Mouse (Mus musculus): Measurements from ENCODE around the gene Iqschfp. TPM values are rescaled to one million over a fixed set of nuclear protein-coding genes. Genes with fewer than 3 reads are reported as not detected.

The Iqschfp gene
- polyA plus RNA-seq, 1 experiment from 2014 or later: 7.6 TPM

GRCm38 (mm10) chr3:68604467-68604866 is 712.4 kb downstream of the Iqschfp start:
- DNase-seq: no peak
- H3K36me3 ChIP-seq (ENCODE audit: control insufficient read depth, insufficient read depth, low read length): 0 out of 2 replicates have a peak, but pooled peaks cover 7% of the 10 kb centered on the region
- peak overlapping the region; percentile 13; the same call in 1 of the 2 replicates for H3K4me2 ChIP-seq (ENCODE audit: low read length)
- 51% methylated on average over 10 of the region's 10 CpGs for WGBS
- H3K27ac ChIP-seq (replicated peaks; ENCODE audit: low read depth, low read length): peak overlapping the region; percentile 42; the same call in 1 of the 2 replicates
- H3K9ac ChIP-seq (replicated peaks; ENCODE audit: low read length): no peak overlapping the region
- no peak overlapping the region for H3K4me3 ChIP-seq (replicated peaks; ENCODE audit: low read depth, low read length)
- ATAC-seq (ENCODE audit: low FRiP score, low TSS enrichment): no peak
- no peaks in the 10 kb centered on the region for H3K9me3 ChIP-seq (ENCODE audit: control insufficient read depth, low read length)
- peaks cover 16% of the 10 kb centered on the region for H3K4me1 ChIP-seq (ENCODE audit: control insufficient read depth, insufficient read depth, low read length)
- no peaks in the 10 kb centered on the region for H3K27me3 ChIP-seq (ENCODE audit: control insufficient read depth, insufficient read depth, low read length)

GRCm38 (mm10) chr3:68604962-68605361 is 712.9 kb downstream of the Iqschfp start:
- Histone ChIP-seq H3K4me2 (ENCODE audit: low read length) (peak overlapping the region; percentile 13; the same call in 1 of the 2 replicates), H3K9ac (replicated peaks; ENCODE audit: low read length) (no peak overlapping the region), H3K4me3 (replicated peaks; ENCODE audit: low read depth, low read length) (no peak overlapping the region), H3K36me3 (ENCODE audit: control insufficient read depth, insufficient read depth, low read length) (0 out of 2 replicates have a peak, but pooled peaks cover 7% of the 10 kb centered on the region), H3K27ac (replicated peaks; ENCODE audit: low read depth, low read length) (peak overlapping the region; percentile 42; the same call in 1 of the 2 replicates), H3K4me1 (ENCODE audit: control insufficient read depth, insufficient read depth, low read length) (peaks cover 16% of the 10 kb centered on the region), H3K9me3 (ENCODE audit: control insufficient read depth, low read length) (no peaks in the 10 kb centered on the region), H3K27me3 (ENCODE audit: control insufficient read depth, insufficient read depth, low read length) (no peaks in the 10 kb centered on the region)
- WGBS: 45% methylated on average over 10 of the region's 10 CpGs
- DNase-seq (peak; percentile 66), ATAC-seq (ENCODE audit: low FRiP score, low TSS enrichment) (peak; percentile 65)

- H3K27me3 ChIP-seq (ENCODE audit: control insufficient read depth, insufficient read depth, low read length): no peaks in the 10 kb centered on the region
- H3K36me3 ChIP-seq (ENCODE audit: control insufficient read depth, insufficient read depth, low read length): 0 out of 2 replicates have a peak, but pooled peaks cover 7% of the 10 kb centered on the region
- 68% methylated on average over 7 of the region's 7 CpGs for WGBS
- H3K4me1 ChIP-seq (ENCODE audit: control insufficient read depth, insufficient read depth, low read length): peaks cover 16% of the 10 kb centered on the region
- no peak for DNase-seq
- no peak for ATAC-seq (ENCODE audit: low FRiP score, low TSS enrichment)
- peak overlapping the region; percentile 32; the same call in 1 of the 2 replicates for H3K27ac ChIP-seq (replicated peaks; ENCODE audit: low read depth, low read length)
- no peak overlapping the region for H3K9ac ChIP-seq (replicated peaks; ENCODE audit: low read length)
- no peaks in the 10 kb centered on the region for H3K9me3 ChIP-seq (ENCODE audit: control insufficient read depth, low read length)
- no peak overlapping the region for H3K4me3 ChIP-seq (replicated peaks; ENCODE audit: low read depth, low read length)
- H3K4me2 ChIP-seq (ENCODE audit: low read length): no peak overlapping the region
These were observed 714.0 kb downstream of the Iqschfp start for GRCm38 (mm10) chr3:68605942-68606603.

- DNase-seq (no peak), ATAC-seq (ENCODE audit: low FRiP score, low TSS enrichment) (no peak)
- Histone ChIP-seq H3K9me3 (ENCODE audit: control insufficient read depth, low read length) (no peaks in the 10 kb centered on the region), H3K27me3 (ENCODE audit: control insufficient read depth, insufficient read depth, low read length) (no peaks in the 10 kb centered on the region), H3K36me3 (ENCODE audit: control insufficient read depth, insufficient read depth, low read length) (0 out of 2 replicates have a peak, but pooled peaks cover 7% of the 10 kb centered on the region), H3K9ac (replicated peaks; ENCODE audit: low read length) (no peak overlapping the region), H3K4me3 (replicated peaks; ENCODE audit: low read depth, low read length) (no peak overlapping the region), H3K27ac (replicated peaks; ENCODE audit: low read depth, low read length) (no peak overlapping the region), H3K4me1 (ENCODE audit: control insufficient read depth, insufficient read depth, low read length) (peaks cover 16% of the 10 kb centered on the region), H3K4me2 (ENCODE audit: low read length) (no peak overlapping the region)
- WGBS: 94% methylated on average over 8 of the region's 8 CpGs
These were observed 714.7 kb downstream of the Iqschfp start for GRCm38 (mm10) chr3:68606730-68607129.

- Histone ChIP-seq H3K36me3 (ENCODE audit: control insufficient read depth, insufficient read depth, low read length) (0 out of 2 replicates have a peak, but pooled peaks cover 7% of the 10 kb centered on the region), H3K27me3 (ENCODE audit: control insufficient read depth, insufficient read depth, low read length) (no peaks in the 10 kb centered on the region), H3K4me1 (ENCODE audit: control insufficient read depth, insufficient read depth, low read length) (peaks cover 16% of the 10 kb centered on the region), H3K27ac (replicated peaks; ENCODE audit: low read depth, low read length) (no peak overlapping the region), H3K9ac (replicated peaks; ENCODE audit: low read length) (no peak overlapping the region), H3K4me2 (ENCODE audit: low read length) (no peak overlapping the region), H3K4me3 (replicated peaks; ENCODE audit: low read depth, low read length) (no peak overlapping the region), H3K9me3 (ENCODE audit: control insufficient read depth, low read length) (no peaks in the 10 kb centered on the region)
- 93% methylated on average over 8 of the region's 8 CpGs for WGBS
- DNase-seq (no peak), ATAC-seq (ENCODE audit: low FRiP score, low TSS enrichment) (no peak)
These were observed 715.3 kb downstream of the Iqschfp start for GRCm38 (mm10) chr3:68607336-68607735.

- ATAC-seq (ENCODE audit: low FRiP score, low TSS enrichment) (no peak), DNase-seq (no peak)
- H3K4me1 ChIP-seq (ENCODE audit: control insufficient read depth, insufficient read depth, low read length): peaks cover 18% of the 10 kb centered on the region
- H3K27ac ChIP-seq (replicated peaks; ENCODE audit: low read depth, low read length): no peak overlapping the region
- H3K4me3 ChIP-seq (replicated peaks; ENCODE audit: low read depth, low read length): no peak overlapping the region
- no peak overlapping the region for H3K4me2 ChIP-seq (ENCODE audit: low read length)
- no peak overlapping the region for H3K9ac ChIP-seq (replicated peaks; ENCODE audit: low read length)
- no peaks in the 10 kb centered on the region for H3K9me3 ChIP-seq (ENCODE audit: control insufficient read depth, low read length)
- no peaks in the 10 kb centered on the region for H3K27me3 ChIP-seq (ENCODE audit: control insufficient read depth, insufficient read depth, low read length)
- 0 out of 2 replicates have a peak, but pooled peaks cover 7% of the 10 kb centered on the region for H3K36me3 ChIP-seq (ENCODE audit: control insufficient read depth, insufficient read depth, low read length)
- WGBS: 80% methylated on average over 19 of the region's 19 CpGs
These were observed 716.9 kb downstream of the Iqschfp start for GRCm38 (mm10) chr3:68608848-68609497.

GRCm38 (mm10) chr3:68610011-68610410 is 718.0 kb downstream of the Iqschfp start:
- H3K27ac ChIP-seq (replicated peaks; ENCODE audit: low read depth, low read length): no peak overlapping the region
- no peak for ATAC-seq (ENCODE audit: low FRiP score, low TSS enrichment)
- H3K4me2 ChIP-seq (ENCODE audit: low read length): no peak overlapping the region
- H3K9ac ChIP-seq (replicated peaks; ENCODE audit: low read length): no peak overlapping the region
- 86% methylated on average over 6 of the region's 6 CpGs for WGBS
- H3K9me3 ChIP-seq (ENCODE audit: control insufficient read depth, low read length): no peaks in the 10 kb centered on the region
- H3K27me3 ChIP-seq (ENCODE audit: control insufficient read depth, insufficient read depth, low read length): no peaks in the 10 kb centered on the region
- H3K36me3 ChIP-seq (ENCODE audit: control insufficient read depth, insufficient read depth, low read length): 0 out of 2 replicates have a peak, but pooled peaks cover 7% of the 10 kb centered on the region
- no peak for DNase-seq
- H3K4me3 ChIP-seq (replicated peaks; ENCODE audit: low read depth, low read length): no peak overlapping the region
- peaks cover 13% of the 10 kb centered on the region for H3K4me1 ChIP-seq (ENCODE audit: control insufficient read depth, insufficient read depth, low read length)

- H3K36me3 ChIP-seq (ENCODE audit: control insufficient read depth, insufficient read depth, low read length): 0 out of 2 replicates have a peak, but pooled peaks cover 7% of the 10 kb centered on the region
- 88% methylated on average over 11 of the region's 11 CpGs for WGBS
- no peak overlapping the region for H3K27ac ChIP-seq (replicated peaks; ENCODE audit: low read depth, low read length)
- DNase-seq: no peak
- no peak overlapping the region for H3K4me2 ChIP-seq (ENCODE audit: low read length)
- no peak overlapping the region for H3K9ac ChIP-seq (replicated peaks; ENCODE audit: low read length)
- no peaks in the 10 kb centered on the region for H3K9me3 ChIP-seq (ENCODE audit: control insufficient read depth, low read length)
- H3K27me3 ChIP-seq (ENCODE audit: control insufficient read depth, insufficient read depth, low read length): no peaks in the 10 kb centered on the region
- no peak for ATAC-seq (ENCODE audit: low FRiP score, low TSS enrichment)
- no peak overlapping the region for H3K4me3 ChIP-seq (replicated peaks; ENCODE audit: low read depth, low read length)
- H3K4me1 ChIP-seq (ENCODE audit: control insufficient read depth, insufficient read depth, low read length): peaks cover 13% of the 10 kb centered on the region
These were observed 718.7 kb downstream of the Iqschfp start for GRCm38 (mm10) chr3:68610598-68611261.

Measured in midbrain, embryonic 14.5 days (tissue).